In the genomic region with DNA sequence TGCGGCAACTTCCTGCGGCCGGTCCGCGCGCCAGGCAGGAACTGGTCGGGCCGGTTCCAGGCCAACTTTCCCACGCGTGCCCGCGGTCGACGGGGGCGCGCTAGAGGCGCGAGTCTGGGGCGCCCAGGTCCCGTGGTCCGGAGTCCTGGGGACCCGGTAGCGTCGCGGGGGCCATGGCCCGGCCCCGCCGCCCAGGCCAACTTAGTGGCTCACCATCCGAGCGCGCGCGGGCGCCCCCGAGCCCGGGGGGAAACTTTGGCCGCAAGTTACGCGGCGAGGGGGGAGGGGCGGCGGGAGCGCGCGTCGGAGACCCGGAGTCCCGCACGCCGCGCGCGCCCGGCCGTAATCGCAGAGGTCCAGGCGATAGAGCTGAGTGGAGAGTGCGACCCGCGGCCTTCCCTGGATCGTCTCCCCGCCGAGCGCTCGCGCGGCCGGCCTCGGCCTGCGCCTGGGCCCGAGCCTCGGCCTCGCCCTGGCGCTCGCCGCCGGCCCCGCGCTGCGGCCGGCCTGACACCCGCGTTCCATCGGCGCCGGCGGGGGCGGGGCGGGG, we compare ENCODE assay signal across 8 mouse cellular contexts. TPM values are rescaled to one million over a fixed set of nuclear protein-coding genes. Genes with fewer than 3 reads are reported as not detected.
A peak's percentile ranks its signal among the peaks of the same experiment; 100 is the strongest.
DNase-seq lines count a peak whose midpoint lies in the region; ATAC-seq and TF ChIP-seq lines count a peak whose summit lies in the region.

Gene Nr2f6 (minus strand): TSS at position 540 of the 550 bp plus-strand sequence.

- no peak for TF ChIP-seq CTCF in layer of hippocampus, adult 2 months (conservative IDR thresholded peaks at IDR 0.05)

- DNase-seq in adrenal gland, postnatal 14 days, result peak; percentile 84
- peak; percentile 79 for DNase-seq in heart, postnatal 25 days (ENCODE audit: low spot score)
- DNase-seq in layer of hippocampus, adult 2 months (ENCODE audit: low spot score in 2 of 2), result no peak
- peak; percentile 57 for DNase-seq in ovary, adult 18-20 months (ENCODE audit: low spot score)

- H3K36me3 ChIP-seq in forebrain, embryonic 12.5 days (replicated peaks), result peaks cover 6% of the 10 kb centered on the region
- peaks cover 18% of the 10 kb centered on the region; the same call in 1 of the 2 replicates for H3K36me3 ChIP-seq in lung, embryonic 15.5 days

- peaks cover 32% of the 10 kb centered on the region for H3K27me3 ChIP-seq in forebrain, embryonic 12.5 days
- no peaks in the 10 kb centered on the region for H3K27me3 ChIP-seq in lung, embryonic 15.5 days

- peak within 1 kb of the TSS; percentile 89 for H3K27ac ChIP-seq in forebrain, embryonic 12.5 days
- peak within 1 kb of the TSS; percentile 94 for H3K27ac ChIP-seq in layer of hippocampus, adult 2 months
- H3K27ac ChIP-seq in lung, embryonic 15.5 days, result peak within 1 kb of the TSS; percentile 96

- peak within 1 kb of the TSS; percentile 80 for H3K9ac ChIP-seq in forebrain, embryonic 12.5 days
- peak within 1 kb of the TSS; percentile 83 for H3K9ac ChIP-seq in lung, embryonic 15.5 days

- H3K4me2 ChIP-seq in forebrain, embryonic 12.5 days, result peak within 1 kb of the TSS; percentile 98
- peak within 1 kb of the TSS; percentile 95 for H3K4me2 ChIP-seq in lung, embryonic 15.5 days

- intact Hi-C loops in heart, postnatal 25 days (cut with DNase I), result no loop called here

- WGBS in forebrain, embryonic 12.5 days, result under 1% methylated on average over 58 of the region's 89 CpGs
- under 1% methylated on average over 40 of the region's 89 CpGs for WGBS in lung, embryonic 15.5 days

- peak within 1 kb of the TSS; percentile 75 for H3K4me3 ChIP-seq in forebrain, embryonic 12.5 days (replicated peaks)
- H3K4me3 ChIP-seq in layer of hippocampus, adult 2 months, result peak within 1 kb of the TSS; percentile 91
- peak within 1 kb of the TSS; percentile 75 for H3K4me3 ChIP-seq in lung, embryonic 15.5 days

- H3K9me3 ChIP-seq in forebrain, embryonic 12.5 days, result no peaks in the 10 kb centered on the region
- H3K9me3 ChIP-seq in lung, embryonic 15.5 days, result no peaks in the 10 kb centered on the region

- ATAC-seq in CD4-positive, CD25-positive, alpha-beta regulatory T cell, adult 4 months, result peak; percentile 12
- peak; percentile 30 for ATAC-seq in forebrain, embryonic 12.5 days (ENCODE audit: low FRiP score)
- ATAC-seq in lung, embryonic 15.5 days (ENCODE audit: borderline replicate concordance, extremely low read depth, low FRiP score, low TSS enrichment), result peak; percentile 15
- ATAC-seq in erythroid progenitor cell, adult 5-6 weeks (replicated peaks; ENCODE audit: low FRiP score, poor library complexity, severe bottlenecking), result no peak

- H3K4me1 ChIP-seq in forebrain, embryonic 12.5 days, result peaks cover 58% of the 10 kb centered on the region
- peaks cover 47% of the 10 kb centered on the region for H3K4me1 ChIP-seq in lung, embryonic 15.5 days

RNA-seq across cellular contexts. Expression of gene Nr2f6, which starts in this region (rescaled TPM):
- polyA plus RNA-seq in CD4-positive, CD25-positive, alpha-beta regulatory T cell, adult 4 months (2017; shearing (Covaris generic)), result under 1 TPM in 1 of 2 experiments, not detected in 1; 0.36 TPM
- total RNA-seq in adrenal gland, postnatal 14 days (2021), result 61.1 and 65.7 TPM in 2 replicates
- 31.5 and 35.3 TPM in 2 replicates for polyA plus RNA-seq in forebrain, embryonic 12.5 days (2016; fragmentation: Nextera tagmentation; extraction: Ambion mirVana)
- 10 to 100 TPM; 56.3 to 56.6 TPM for total RNA-seq in heart, postnatal 25 days (2021)
- 10 to 100 TPM; 41.9 TPM for total RNA-seq in layer of hippocampus, adult 2 months (2021)
- 76.6 and 80.4 TPM in 2 replicates for polyA plus RNA-seq in lung, embryonic 15.5 days (2015; fragmentation: Nextera tagmentation; extraction: Ambion mirVana)
- not detected in 2 replicates for total RNA-seq in erythroid progenitor cell, adult 5-6 weeks (2015; ENCODE audit: low replicate concordance)
- 1.4 and 6.7 TPM in 2 replicates for total RNA-seq in erythroid progenitor cell, adult 5-6 weeks (2017; ENCODE audit: low replicate concordance)

Comparison
In these comparisons a context has a peak if more than half of its experiments do, and no peak if none do; other contexts are left out.
1. RNA of gene Nr2f6 (polyA plus RNA-seq): 76.6 to 80.4 TPM in lung, embryonic 15.5 days and 31.5 to 35.3 TPM in forebrain, embryonic 12.5 days; 0.36 TPM in CD4-positive, CD25-positive, alpha-beta regulatory T cell, adult 4 months; every median in the first group is over 10 times any median in the second.
2. Peak in ATAC-seq in CD4-positive, CD25-positive, alpha-beta regulatory T cell, adult 4 months; RNA of the gene not detected or under 1 TPM.
3. DNase-seq: peak in adrenal gland, postnatal 14 days (single experiment), heart, postnatal 25 days (single experiment) and ovary, adult 18-20 months (single experiment); none in layer of hippocampus, adult 2 months (0 of 2).
4. Peak in every context shown above with its lines, with median percentiles within 50 percentile points of each other: H3K27ac ChIP-seq and H3K4me3 ChIP-seq.